Mouse (Mus musculus) spleen, adult 2 months (tissue): Measurements from ENCODE around the gene Arl10.

ENCODE experiments used
- CTCF ChIP-seq: fragments of 200-500 bp; IDR thresholded peaks from 2 replicates; pipeline ENCODE4 v1.5.1; 2011; ENCODE audit warnings: mild to moderate bottlenecking, inconsistent platforms; ENCODE audit not compliant: insufficient read depth, insufficient read length, insufficient replicate concordance; ENCODE audit errors: extremely low read depth
- POLR2A ChIP-seq: fragments of 200-500 bp; IDR thresholded peaks from 2 replicates; pipeline ENCODE4 v1.6.1; 2011; ENCODE audit warnings: low read depth, low read length, inconsistent platforms

DNA sequence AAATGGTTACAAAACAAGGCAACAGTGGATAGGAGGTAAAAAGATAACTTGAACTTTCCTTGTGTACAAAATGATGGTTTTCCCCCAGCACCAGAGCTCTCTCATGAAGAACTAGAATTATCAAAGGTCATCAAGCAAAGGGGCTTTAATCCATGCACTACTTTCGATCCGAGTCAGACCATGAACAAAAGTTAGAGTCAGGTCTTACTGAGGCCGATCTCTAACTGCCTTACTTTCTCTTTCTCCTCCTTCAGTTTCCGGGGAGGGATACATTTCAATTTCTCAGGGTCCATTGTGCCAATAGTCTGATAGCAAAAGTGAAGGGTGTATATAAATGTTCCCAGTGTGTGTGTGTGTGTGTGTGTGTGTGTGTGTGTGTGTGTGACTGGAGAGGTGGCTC is 2.2 kb upstream of the Arl10 start:
- TF ChIP-seq CTCF (no peak), POLR2A (no peak)
